Mouse (Mus musculus): ENCODE data around the gene Cd2ap.

DNA sequence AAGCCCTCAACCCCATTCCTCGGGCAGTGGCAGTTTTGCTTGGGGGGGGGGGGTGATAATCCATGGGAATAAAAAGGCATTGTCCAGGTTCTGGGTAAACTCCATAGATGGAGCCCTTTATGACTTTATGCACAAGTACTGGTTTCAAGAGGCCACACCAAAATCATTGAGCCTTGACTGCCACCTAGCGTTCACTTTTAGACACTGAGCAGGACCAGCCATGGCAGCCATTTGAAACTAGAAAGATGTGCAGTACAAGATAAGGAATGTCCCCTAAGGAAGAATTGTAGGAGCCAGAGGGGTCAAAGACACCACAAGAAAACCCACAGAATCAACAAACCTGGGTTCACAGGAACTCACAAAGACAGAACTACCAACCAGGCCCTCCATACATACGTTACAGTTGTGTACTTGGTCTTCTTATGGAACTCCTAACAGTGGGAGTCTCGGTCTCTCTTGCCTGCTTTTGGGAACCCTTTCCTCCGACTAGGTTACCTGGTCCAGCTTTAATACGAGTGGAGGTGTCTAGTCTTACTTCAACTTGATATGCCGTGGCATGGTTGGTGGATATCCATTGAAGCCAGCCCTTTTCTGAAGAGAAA lies 94.2 kb downstream of the Cd2ap start:
- TF ChIP-seq EP300 (IDR thresholded peaks at IDR 0.05; ENCODE audit: insufficient read depth, low read depth, low read length): 0 out of 2 replicates have a peak, but pooled peaks have one; percentile 26
- no peak for TF ChIP-seq POLR2A (IDR thresholded peaks at IDR 0.05; ENCODE audit: insufficient read depth, low read depth, low read length)
- TF ChIP-seq CTCF (IDR thresholded peaks at IDR 0.05): peak; percentile 84

Data from heart, adult 2 months (tissue).